In genomic region chr13:68601184-68601583, GRCm38 (mm10) we compare ENCODE assay signal across 10 mouse cellular contexts. TPM values are rescaled to one million over a fixed set of nuclear protein-coding genes. Genes with fewer than 3 reads are reported as not detected.
DNase-seq lines count a peak whose midpoint lies in the region; ATAC-seq and TF ChIP-seq lines count a peak whose summit lies in the region.
"Had no signal": no experiment of that assay in that cellular context is flagged by ENCODE, and none has a peak within 500 bp of the region (broad histone marks: within the 10 kb centered on the region; RNA-seq: fewer than 3 reads in every experiment).

No protein-coding gene starts in this region.

- TF ChIP-seq POLR2A in cerebellum, adult 2 months (IDR thresholded peaks at IDR 0.05; ENCODE audit: borderline replicate concordance, insufficient read depth, low read length), result no peak

- no peak for DNase-seq in cerebellum, adult 2 months
- DNase-seq in kidney, postnatal 36 days, result peak; percentile 15 to 49
- DNase-seq in embryonic facial prominence, embryonic 14.5 days (ENCODE audit: low spot score), result peak; percentile 82
- no peak for DNase-seq in thymus, postnatal 25 days
- DNase-seq in spleen, adult 18-20 months, result no peak

- no peaks in the 10 kb centered on the region for H3K36me3 ChIP-seq in kidney, embryonic 16.5 days (ENCODE audit: insufficient read depth, low read length)
- H3K36me3 ChIP-seq in embryonic facial prominence, embryonic 14.5 days (ENCODE audit: control insufficient read depth, insufficient read depth, low read length), result no peaks in the 10 kb centered on the region
- H3K36me3 ChIP-seq in midbrain, embryonic 16.5 days (ENCODE audit: control insufficient read depth, insufficient read depth, low read length), result no peaks in the 10 kb centered on the region
- H3K36me3 ChIP-seq: embryonic facial prominence, embryonic 15.5 days had no signal

- H3K4me3 ChIP-seq in cerebellum, adult 2 months (replicated peaks; ENCODE audit: insufficient read depth, low read depth, low read length), result no peak overlapping the region
- no peak overlapping the region for H3K4me3 ChIP-seq in kidney, embryonic 16.5 days (ENCODE audit: low read length)
- no peak overlapping the region for H3K4me3 ChIP-seq in embryonic facial prominence, embryonic 14.5 days (ENCODE audit: low read depth, low read length)
- H3K4me3 ChIP-seq in midbrain, embryonic 16.5 days (ENCODE audit: low read depth, low read length), result no peak overlapping the region
- H3K4me3 ChIP-seq: embryonic facial prominence, embryonic 15.5 days had no signal

- H3K9me3 ChIP-seq in kidney, embryonic 16.5 days (ENCODE audit: low read length), result no peaks in the 10 kb centered on the region
- no peaks in the 10 kb centered on the region for H3K9me3 ChIP-seq in embryonic facial prominence, embryonic 14.5 days (ENCODE audit: control insufficient read depth, low read length)
- H3K9me3 ChIP-seq in midbrain, embryonic 16.5 days (replicated peaks; ENCODE audit: control insufficient read depth, low read length, poor library complexity, severe bottlenecking), result no peaks in the 10 kb centered on the region
- H3K9me3 ChIP-seq: embryonic facial prominence, embryonic 15.5 days had no signal

- H3K4me1 ChIP-seq in cerebellum, adult 2 months (ENCODE audit: control insufficient read depth, insufficient read depth, low read length), result no peaks in the 10 kb centered on the region; the same call in 1 of the 2 replicates
- H3K4me1 ChIP-seq in kidney, embryonic 16.5 days (ENCODE audit: insufficient read depth, low read length), result no peaks in the 10 kb centered on the region
- H3K4me1 ChIP-seq in embryonic facial prominence, embryonic 14.5 days (ENCODE audit: control insufficient read depth, insufficient read depth, low read length), result peaks cover 3% of the 10 kb centered on the region; the same call in 1 of the 2 replicates
- peaks cover 8% of the 10 kb centered on the region; the same call in 1 of the 2 replicates for H3K4me1 ChIP-seq in midbrain, embryonic 16.5 days (ENCODE audit: control insufficient read depth, insufficient read depth, low read length)

- no peak for ATAC-seq in cerebellum, adult (ENCODE audit: insufficient number of reproducible peaks, low FRiP score, low TSS enrichment)
- no peak for ATAC-seq in kidney, embryonic 16.5 days (ENCODE audit: low FRiP score, low TSS enrichment)
- ATAC-seq in embryonic facial prominence, embryonic 14.5 days (ENCODE audit: low read depth), result no peak; the same call in 1 of the 2 replicates
- ATAC-seq in midbrain, embryonic 16.5 days, result peak; percentile 50

- no peak overlapping the region for H3K27ac ChIP-seq in cerebellum, adult 2 months (ENCODE audit: insufficient read depth, low read length)
- H3K27ac ChIP-seq in kidney, embryonic 16.5 days (ENCODE audit: low read length), result no peak overlapping the region
- no peak overlapping the region for H3K27ac ChIP-seq in embryonic facial prominence, embryonic 14.5 days (replicated peaks; ENCODE audit: low read depth, low read length)
- H3K27ac ChIP-seq in midbrain, embryonic 16.5 days (ENCODE audit: low read length), result peak overlapping the region; percentile 60; the same call in 1 of the 2 replicates

- TF ChIP-seq CTCF in cerebellum, adult 2 months (IDR thresholded peaks at IDR 0.05; ENCODE audit: borderline replicate concordance, insufficient read depth, low read depth, low read length), result peak; percentile 34; the same call in 1 of the 2 replicates

- H3K4me2 ChIP-seq in kidney, embryonic 16.5 days (replicated peaks; ENCODE audit: low read depth, low read length), result no peak overlapping the region
- H3K4me2 ChIP-seq in embryonic facial prominence, embryonic 14.5 days (ENCODE audit: low read depth, low read length), result no peak overlapping the region
- peak overlapping the region; percentile 8; the same call in 1 of the 2 replicates for H3K4me2 ChIP-seq in midbrain, embryonic 16.5 days (ENCODE audit: low read length)
- H3K4me2 ChIP-seq: embryonic facial prominence, embryonic 15.5 days had no signal

- 9% methylated on average over 6 of the region's 6 CpGs for WGBS in cerebellum, adult 2 months
- WGBS in kidney, embryonic 16.5 days, result 8% methylated on average over 6 of the region's 6 CpGs
- 7% methylated on average over 6 of the region's 6 CpGs for WGBS in embryonic facial prominence, embryonic 14.5 days
- 14% methylated on average over 6 of the region's 6 CpGs for WGBS in midbrain, embryonic 16.5 days

- no peaks in the 10 kb centered on the region for H3K27me3 ChIP-seq in cerebellum, adult 2 months (ENCODE audit: control insufficient read depth, insufficient read depth, low read length)
- H3K27me3 ChIP-seq in kidney, embryonic 16.5 days (ENCODE audit: insufficient read depth, low read length), result no peaks in the 10 kb centered on the region
- H3K27me3 ChIP-seq in embryonic facial prominence, embryonic 14.5 days (replicated peaks; ENCODE audit: control insufficient read depth, insufficient read depth, low read length), result no peaks in the 10 kb centered on the region
- H3K27me3 ChIP-seq in midbrain, embryonic 16.5 days (ENCODE audit: control insufficient read depth, insufficient read depth, low read depth, low read length), result no peaks in the 10 kb centered on the region
- H3K27me3 ChIP-seq: embryonic facial prominence, embryonic 15.5 days had no signal

- no peak overlapping the region for H3K9ac ChIP-seq in kidney, embryonic 16.5 days (replicated peaks; ENCODE audit: low read length)
- H3K9ac ChIP-seq in embryonic facial prominence, embryonic 14.5 days (ENCODE audit: low read depth, low read length), result 0 out of 2 replicates have a peak overlapping the region, but pooled peaks have one; percentile 17
- no peak overlapping the region for H3K9ac ChIP-seq in midbrain, embryonic 16.5 days (ENCODE audit: low read depth, low read length)
- H3K9ac ChIP-seq: embryonic facial prominence, embryonic 15.5 days had no signal

RNA-seq across cellular contexts. Expression of gene 1700001L19Rik, which starts 4.0 kb away (rescaled TPM):
- polyA plus RNA-seq in cerebellum, adult 2 months (2012; rRNA removed), result 2.8 and 3.3 TPM in 2 replicates
- 0.35 and 0.49 TPM in 2 replicates for polyA plus RNA-seq in kidney, embryonic 16.5 days (2015; fragmentation: Nextera tagmentation; extraction: Ambion mirVana)
- polyA plus RNA-seq in embryonic facial prominence, embryonic 14.5 days (2014; fragmentation: Nextera tagmentation; extraction: Ambion mirVana), result 1.4 and 2.5 TPM in 2 replicates
- polyA plus RNA-seq in midbrain, embryonic 16.5 days (2015; fragmentation: Nextera tagmentation; extraction: Ambion mirVana), result 12.6 and 21.8 TPM in 2 replicates
- polyA plus RNA-seq: liver, embryonic 16.5 days had no signal

RNA-seq across cellular contexts. Expression of gene Fastkd3, which starts 19.1 kb away (rescaled TPM):
- 19.5 and 19.6 TPM in 2 replicates for polyA plus RNA-seq in cerebellum, adult 2 months (2012; rRNA removed)
- 33.9 and 34.3 TPM in 2 replicates for polyA plus RNA-seq in kidney, embryonic 16.5 days (2015; fragmentation: Nextera tagmentation; extraction: Ambion mirVana)
- polyA plus RNA-seq in embryonic facial prominence, embryonic 14.5 days (2014; fragmentation: Nextera tagmentation; extraction: Ambion mirVana), result 25.1 and 27.1 TPM in 2 replicates
- polyA plus RNA-seq in midbrain, embryonic 16.5 days (2015; fragmentation: Nextera tagmentation; extraction: Ambion mirVana), result 21.3 and 24.6 TPM in 2 replicates

RNA-seq across cellular contexts. Expression of gene Mtrr, which starts 19.2 kb away (rescaled TPM):
- polyA plus RNA-seq in cerebellum, adult 2 months (2012; rRNA removed), result 12.5 and 13.6 TPM in 2 replicates
- polyA plus RNA-seq in kidney, embryonic 16.5 days (2015; fragmentation: Nextera tagmentation; extraction: Ambion mirVana), result 21.7 and 23.7 TPM in 2 replicates
- polyA plus RNA-seq in embryonic facial prominence, embryonic 14.5 days (2014; fragmentation: Nextera tagmentation; extraction: Ambion mirVana), result 13.6 and 15.7 TPM in 2 replicates
- polyA plus RNA-seq in midbrain, embryonic 16.5 days (2015; fragmentation: Nextera tagmentation; extraction: Ambion mirVana), result 13.3 and 14.3 TPM in 2 replicates

Comparison
In these comparisons a context has a peak if more than half of its experiments do, and no peak if none do; other contexts are left out.
1. DNase-seq: peak in kidney, postnatal 36 days (2 of 2) and embryonic facial prominence, embryonic 14.5 days (single experiment); none in cerebellum, adult 2 months (0 of 2), thymus, postnatal 25 days (single experiment) and spleen, adult 18-20 months (0 of 2).